Mouse (Mus musculus): ENCODE results near the gene Mapk8ip3.
"Not testable (repeated sequence)": the region's sequence is repeated elsewhere in the genome, so short reads cannot be mapped to it uniquely, and the experiment has no call there.

Gene Mapk8ip3

GRCm38 (mm10) chr17:24936259-24937237, at the start of gene Mapk8ip3:
Mapk8ip3 (minus strand) TSS chr17:24936977.
- DNase-seq, result peak; percentile 99

GRCm38 (mm10) chr17:24960852-24961715, 24.3 kb upstream of the Mapk8ip3 start:
- no peak for DNase-seq

GRCm38 (mm10) chr17:24960135-24960851, 23.5 kb upstream of the Mapk8ip3 start, which contains the start of gene Jpt2:
Jpt2 (minus strand) TSS chr17:24960689.
- DNase-seq, result peak; percentile 100

- DNase-seq, result no peak
Observed at GRCm38 (mm10) chr17:24959371-24959770, 22.6 kb upstream of the Mapk8ip3 start.

- DNase-seq, result no peak
Observed at GRCm38 (mm10) chr17:24953291-24953690, 16.5 kb upstream of the Mapk8ip3 start.

- DNase-seq, result no peak
Observed at GRCm38 (mm10) chr17:24950671-24951070, 13.9 kb upstream of the Mapk8ip3 start.

- no peak for DNase-seq
Observed at GRCm38 (mm10) chr17:24948204-24948603, 11.4 kb upstream of the Mapk8ip3 start.

- not testable (repeated sequence) for DNase-seq
Observed at GRCm38 (mm10) chr17:24943589-24943988, 6.8 kb upstream of the Mapk8ip3 start.

GRCm38 (mm10) chr17:24943036-24943435, 6.3 kb upstream of the Mapk8ip3 start:
- no peak for DNase-seq

GRCm38 (mm10) chr17:24942453-24942852, 5.7 kb upstream of the Mapk8ip3 start:
- DNase-seq, result peak; percentile 90

- DNase-seq, result no peak
Observed at GRCm38 (mm10) chr17:24937266-24937665, 489 bp upstream of the Mapk8ip3 start.

GRCm38 (mm10) chr17:24935666-24936065, 1.1 kb downstream of the Mapk8ip3 start:
- DNase-seq, result no peak

- DNase-seq, result no peak
Observed at GRCm38 (mm10) chr17:24934926-24935325, 1.9 kb downstream of the Mapk8ip3 start.

- DNase-seq, result no peak
Observed at GRCm38 (mm10) chr17:24933163-24933562, 3.6 kb downstream of the Mapk8ip3 start.

- no peak for DNase-seq
Observed at GRCm38 (mm10) chr17:24932431-24932830, 4.3 kb downstream of the Mapk8ip3 start.

- DNase-seq, result no peak
Observed at GRCm38 (mm10) chr17:24929506-24929905, 7.3 kb downstream of the Mapk8ip3 start.

GRCm38 (mm10) chr17:24923246-24923645, 13.5 kb downstream of the Mapk8ip3 start:
- no peak for DNase-seq

GRCm38 (mm10) chr17:24913984-24914383, 22.8 kb downstream of the Mapk8ip3 start:
- DNase-seq, result no peak

- peak; percentile 57 for DNase-seq
Observed at GRCm38 (mm10) chr17:24907591-24907990, 29.2 kb downstream of the Mapk8ip3 start.

GRCm38 (mm10) chr17:24903767-24904166, 33.0 kb downstream of the Mapk8ip3 start:
- DNase-seq, result peak; percentile 89

- DNase-seq, result peak; percentile 92
Observed at GRCm38 (mm10) chr17:24902671-24903474, 33.9 kb downstream of the Mapk8ip3 start.

- DNase-seq, result peak; percentile 80
Observed at GRCm38 (mm10) chr17:24902124-24902523, 34.7 kb downstream of the Mapk8ip3 start.

All from heart, adult 11 months (tissue).